Mouse (Mus musculus): ENCODE results near the gene Psmg1.
"Not testable (repeated sequence)": the region's sequence is repeated elsewhere in the genome, so short reads cannot be mapped to it uniquely, and the experiment has no call there.

- not testable (repeated sequence) for TF ChIP-seq POLR2A (IDR thresholded peaks at IDR 0.05; ENCODE audit: control insufficient read depth in 1 of 2, insufficient read depth in 1 of 2, low read depth in 1 of 2, low read length in 2 of 2, poor library complexity in 1 of 2); EP300 (IDR thresholded peaks at IDR 0.05; ENCODE audit: low read depth in 1 of 2, low read length in 2 of 2); CTCF (IDR thresholded peaks at IDR 0.05 in 2 of 3, conservative IDR thresholded peaks at IDR 0.05 in 1 of 3; ENCODE audit: control insufficient read depth in 1 of 3, insufficient read depth in 1 of 3, low read depth in 2 of 3, low read length in 3 of 3, poor library complexity in 1 of 3, severe bottlenecking in 1 of 3); ZKSCAN1 (IDR thresholded peaks at IDR 0.05; ENCODE audit: low read depth, low read length); USF1 (IDR thresholded peaks at IDR 0.05; ENCODE audit: low read depth, low read length); ELF1 (IDR thresholded peaks at IDR 0.05; ENCODE audit: low read depth, low read length); MAZ (IDR thresholded peaks at IDR 0.05; ENCODE audit: low read depth, low read length); MEF2A (IDR thresholded peaks at IDR 0.05; ENCODE audit: extremely low read depth, insufficient replicate concordance, low read depth, low read length, poor library complexity, severe bottlenecking); RCOR1 (IDR thresholded peaks at IDR 0.05; ENCODE audit: low read depth, low read length); ZC3H11A (IDR thresholded peaks at IDR 0.05; ENCODE audit: low read depth, low read length); E2F4 (IDR thresholded peaks at IDR 0.05; ENCODE audit: borderline replicate concordance, low read depth, low read length)
These were observed 18.4 kb upstream of the Psmg1 start for GRCm38 (mm10) chr16:96009124-96009523.
